Mouse (Mus musculus): ENCODE results near the gene She. TPM values are rescaled to one million over a fixed set of nuclear protein-coding genes. Genes with fewer than 3 reads are reported as not detected.

Gene She
- polyA plus RNA-seq, 1 experiment from 2014 or later = 1.4 TPM

Other genes starting within 250 kb of the She start
- gene Adar, start 116.3 kb upstream of the She start, polyA plus RNA-seq (2015; fragmentation: Nextera tagmentation; extraction: Ambion mirVana) = 35.0 and 35.7 TPM in 2 replicates
- gene Chrnb2, start 66.7 kb upstream of the She start, polyA plus RNA-seq (2015; fragmentation: Nextera tagmentation; extraction: Ambion mirVana) = 31.5 and 33.6 TPM in 2 replicates
- 10.7 and 10.9 TPM in 2 replicates for gene Ube2q1, start 57.8 kb upstream of the She start, polyA plus RNA-seq (2015; fragmentation: Nextera tagmentation; extraction: Ambion mirVana)
- 0.75 and 0.78 TPM in 2 replicates for gene Il6ra, start 81.8 kb downstream of the She start, polyA plus RNA-seq (2015; fragmentation: Nextera tagmentation; extraction: Ambion mirVana)
- gene Atp8b2, start 132.1 kb downstream of the She start, polyA plus RNA-seq (2015; fragmentation: Nextera tagmentation; extraction: Ambion mirVana) = 12.5 and 13.9 TPM in 2 replicates
- gene Hax1, start 167.4 kb downstream of the She start, polyA plus RNA-seq (2015; fragmentation: Nextera tagmentation; extraction: Ambion mirVana) = 114 TPM in 2 replicates
- 224 and 225 TPM in 2 replicates for gene 4933434E20Rik, start 220.3 kb downstream of the She start, polyA plus RNA-seq (2015; fragmentation: Nextera tagmentation; extraction: Ambion mirVana)
- 120 and 132 TPM in 2 replicates for gene Ubap2l, start 221.3 kb downstream of the She start, polyA plus RNA-seq (2015; fragmentation: Nextera tagmentation; extraction: Ambion mirVana)
- gene Tpm3, start 241.3 kb downstream of the She start, polyA plus RNA-seq (2015; fragmentation: Nextera tagmentation; extraction: Ambion mirVana) = 377 and 415 TPM in 2 replicates